Mouse (Mus musculus) limb, embryonic 12.5 days (tissue): Measurements from ENCODE around the gene Ablim1. TPM values are rescaled to one million over a fixed set of nuclear protein-coding genes. Genes with fewer than 3 reads are reported as not detected.
A peak's percentile ranks its signal among the peaks of the same experiment; 100 is the strongest.

ENCODE experiments used
- ATAC-seq: fragments of 200-750 bp; cut with Nextera tagmentation; 2 replicates; pipeline ENCODE4 v1.8.0; 2017; ENCODE audit warnings: low read depth, moderate TSS enrichment; ENCODE audit not compliant: insufficient number of reproducible peaks, insufficient read depth, low FRiP score, low TSS enrichment
- H3K27ac ChIP-seq: fragments of 300-500 bp; sonication (generic); 2 replicates; pipeline ENCODE4 v1.5.1; 2016; ENCODE audit warnings: mild to moderate bottlenecking, moderate library complexity
- H3K27me3 ChIP-seq: fragments of 300-500 bp; sonication (generic); 2 replicates; pipeline ENCODE4 v1.6.1; 2016; ENCODE audit warnings: mild to moderate bottlenecking, moderate library complexity
- H3K36me3 ChIP-seq: fragments of 300-500 bp; sonication (generic); 2 replicates; pipeline ENCODE4 v1.6.1; 2016; ENCODE audit warnings: mild to moderate bottlenecking, moderate library complexity
- H3K4me1 ChIP-seq: fragments of 300-500 bp; sonication (generic); replicated peaks from 2 replicates; pipeline ENCODE4 v1.6.1; 2016
- H3K4me2 ChIP-seq: fragments of 300-500 bp; sonication (generic); 2 replicates; pipeline ENCODE4 v1.6.1; 2016; ENCODE audit warnings: mild to moderate bottlenecking, moderate library complexity
- H3K4me3 ChIP-seq: fragments of 300-500 bp; sonication (generic); replicated peaks from 2 replicates; pipeline ENCODE4 v1.5.1; 2016; ENCODE audit warnings: mild to moderate bottlenecking
- H3K9ac ChIP-seq: fragments of 300-500 bp; sonication (generic); replicated peaks from 2 replicates; pipeline ENCODE4 v1.6.1; 2016; ENCODE audit warnings: mild to moderate bottlenecking, moderate library complexity
- H3K9me3 ChIP-seq: fragments of 300-500 bp; sonication (generic); 2 replicates; pipeline ENCODE4 v1.6.1; 2016; ENCODE audit warnings: mild to moderate bottlenecking, moderate library complexity
- WGBS: fragments of 180-500 bp; shearing (Covaris S2); methylation state at CpG from one replicate; pipeline ENCODE4 v1.1.7; 2016; 5-methylcytosine and 5-hydroxymethylcytosine counted together
- polyA plus RNA-seq: library from polyadenylated mRNA; unstranded; fragments of >200 nt; fragmentation: Nextera tagmentation; extraction: Ambion mirVana; gene quantifications from 2 replicates; pipeline ENCODE4 v1.2.1, GENCODE M21; 2016

The Ablim1 gene
- polyA plus RNA-seq, 1 experiment from 2014 or later: 22.1 TPM

GRCm38 (mm10) chr19:57007291-57007690 lies 307.4 kb downstream of the Ablim1 start:
- H3K27ac ChIP-seq: no peak overlapping the region
- peak overlapping the region; percentile 94 for H3K4me2 ChIP-seq
- ATAC-seq: no peak
- H3K9me3 ChIP-seq: no peaks in the 10 kb centered on the region
- H3K27me3 ChIP-seq: peaks cover 42% of the 10 kb centered on the region
- H3K9ac ChIP-seq: no peak overlapping the region
- peaks cover 51% of the 10 kb centered on the region for H3K4me1 ChIP-seq
- H3K4me3 ChIP-seq: peak overlapping the region; percentile 55; the same call in 1 of the 2 replicates
- WGBS: 77% methylated on average over 16 of the region's 16 CpGs
- H3K36me3 ChIP-seq: no peaks in the 10 kb centered on the region

- Histone ChIP-seq H3K27ac (no peak overlapping the region), H3K4me2 (no peak overlapping the region), H3K27me3 (peaks cover 42% of the 10 kb centered on the region), H3K36me3 (no peaks in the 10 kb centered on the region), H3K9me3 (no peaks in the 10 kb centered on the region), H3K9ac (no peak overlapping the region), H3K4me3 (no peak overlapping the region), H3K4me1 (peaks cover 49% of the 10 kb centered on the region)
- WGBS: 65% methylated on average over 13 of the region's 13 CpGs
- no peak for ATAC-seq
Observed at GRCm38 (mm10) chr19:57006841-57007240, 307.9 kb downstream of the Ablim1 start.

GRCm38 (mm10) chr19:57005062-57005461 lies 309.7 kb downstream of the Ablim1 start:
- Histone ChIP-seq H3K9ac (no peak overlapping the region), H3K27me3 (peaks cover 42% of the 10 kb centered on the region), H3K27ac (no peak overlapping the region), H3K4me3 (no peak overlapping the region), H3K4me2 (no peak overlapping the region), H3K4me1 (peaks cover 41% of the 10 kb centered on the region), H3K36me3 (no peaks in the 10 kb centered on the region), H3K9me3 (no peaks in the 10 kb centered on the region)
- WGBS: 92% methylated on average over 4 of the region's 4 CpGs
- no peak for ATAC-seq

GRCm38 (mm10) chr19:57003460-57003810 lies 311.3 kb downstream of the Ablim1 start:
- Histone ChIP-seq H3K4me3 (no peak overlapping the region), H3K27me3 (peaks cover 26% of the 10 kb centered on the region), H3K9me3 (no peaks in the 10 kb centered on the region), H3K4me1 (peaks cover 42% of the 10 kb centered on the region), H3K4me2 (peak overlapping the region; percentile 1; the same call in 1 of the 2 replicates), H3K36me3 (no peaks in the 10 kb centered on the region), H3K9ac (no peak overlapping the region), H3K27ac (no peak overlapping the region)
- no peak for ATAC-seq
- WGBS: 20% methylated on average over 7 of the region's 7 CpGs

GRCm38 (mm10) chr19:57002741-57003459 lies 311.8 kb downstream of the Ablim1 start:
- Histone ChIP-seq H3K27me3 (peaks cover 21% of the 10 kb centered on the region), H3K4me2 (peak overlapping the region; percentile 1; the same call in 1 of the 2 replicates), H3K4me1 (peaks cover 42% of the 10 kb centered on the region), H3K9ac (no peak overlapping the region), H3K36me3 (no peaks in the 10 kb centered on the region), H3K9me3 (no peaks in the 10 kb centered on the region), H3K27ac (no peak overlapping the region), H3K4me3 (no peak overlapping the region)
- 58% methylated on average over 12 of the region's 12 CpGs for WGBS
- ATAC-seq: no peak

- no peak for ATAC-seq
- H3K9ac ChIP-seq: no peak overlapping the region
- H3K9me3 ChIP-seq: no peaks in the 10 kb centered on the region
- H3K4me2 ChIP-seq: no peak overlapping the region
- WGBS: 84% methylated on average over 4 of the region's 4 CpGs
- peaks cover 11% of the 10 kb centered on the region for H3K27me3 ChIP-seq
- no peaks in the 10 kb centered on the region for H3K36me3 ChIP-seq
- H3K4me3 ChIP-seq: no peak overlapping the region
- H3K27ac ChIP-seq: no peak overlapping the region
- H3K4me1 ChIP-seq: peaks cover 44% of the 10 kb centered on the region
Observed at GRCm38 (mm10) chr19:57001926-57002325, 312.8 kb downstream of the Ablim1 start.

- Histone ChIP-seq H3K27me3 (0 out of 2 replicates have a peak, but pooled peaks cover 3% of the 10 kb centered on the region), H3K4me2 (no peak overlapping the region), H3K27ac (no peak overlapping the region), H3K36me3 (no peaks in the 10 kb centered on the region), H3K9ac (no peak overlapping the region), H3K4me1 (peaks cover 51% of the 10 kb centered on the region), H3K4me3 (no peak overlapping the region), H3K9me3 (no peaks in the 10 kb centered on the region)
- WGBS: 88% methylated on average over 5 of the region's 5 CpGs
- ATAC-seq: no peak
Observed at GRCm38 (mm10) chr19:57000592-57000991, 314.1 kb downstream of the Ablim1 start.

- Histone ChIP-seq H3K4me3 (no peak overlapping the region), H3K27ac (0 out of 2 replicates have a peak overlapping the region, but pooled peaks have one; percentile 86), H3K36me3 (no peaks in the 10 kb centered on the region), H3K9ac (no peak overlapping the region), H3K4me1 (peaks cover 51% of the 10 kb centered on the region), H3K9me3 (no peaks in the 10 kb centered on the region), H3K4me2 (no peak overlapping the region), H3K27me3 (no peaks in the 10 kb centered on the region)
- no peak for ATAC-seq
- 65% methylated on average over 2 of the region's 2 CpGs for WGBS
Observed at GRCm38 (mm10) chr19:56999781-57000180, 314.9 kb downstream of the Ablim1 start.

GRCm38 (mm10) chr19:56998910-56999309 lies 315.8 kb downstream of the Ablim1 start:
- H3K9ac ChIP-seq: no peak overlapping the region
- no peaks in the 10 kb centered on the region for H3K9me3 ChIP-seq
- WGBS: 61% methylated on average over 2 of the region's 2 CpGs
- no peak overlapping the region for H3K4me2 ChIP-seq
- H3K4me1 ChIP-seq: peaks cover 55% of the 10 kb centered on the region
- H3K4me3 ChIP-seq: no peak overlapping the region
- ATAC-seq: no peak
- H3K27me3 ChIP-seq: no peaks in the 10 kb centered on the region
- no peaks in the 10 kb centered on the region for H3K36me3 ChIP-seq
- peak overlapping the region; percentile 86 for H3K27ac ChIP-seq

- peak overlapping the region; percentile 86 for H3K27ac ChIP-seq
- ATAC-seq: no peak
- 90% methylated on average over 4 of the region's 4 CpGs for WGBS
- H3K9ac ChIP-seq: no peak overlapping the region
- no peaks in the 10 kb centered on the region for H3K27me3 ChIP-seq
- no peak overlapping the region for H3K4me3 ChIP-seq
- H3K36me3 ChIP-seq: no peaks in the 10 kb centered on the region
- H3K4me2 ChIP-seq: no peak overlapping the region
- H3K4me1 ChIP-seq: peaks cover 51% of the 10 kb centered on the region
- no peaks in the 10 kb centered on the region for H3K9me3 ChIP-seq
Observed at GRCm38 (mm10) chr19:56998331-56998730, 316.4 kb downstream of the Ablim1 start.

GRCm38 (mm10) chr19:56997164-56997599 lies 317.5 kb downstream of the Ablim1 start:
- Histone ChIP-seq H3K27me3 (no peaks in the 10 kb centered on the region), H3K4me2 (peak overlapping the region; percentile 44), H3K27ac (peak overlapping the region; percentile 89), H3K36me3 (no peaks in the 10 kb centered on the region), H3K4me1 (peaks cover 46% of the 10 kb centered on the region), H3K9ac (peak overlapping the region; percentile 35; the same call in 1 of the 2 replicates), H3K4me3 (peak overlapping the region; percentile 18; the same call in 1 of the 2 replicates), H3K9me3 (no peaks in the 10 kb centered on the region)
- peak; percentile 88 for ATAC-seq
- WGBS: 3% methylated on average over 10 of the region's 10 CpGs

GRCm38 (mm10) chr19:56995441-56995840 lies 319.3 kb downstream of the Ablim1 start:
- Histone ChIP-seq H3K4me2 (no peak overlapping the region), H3K4me3 (no peak overlapping the region), H3K9me3 (no peaks in the 10 kb centered on the region), H3K4me1 (peaks cover 43% of the 10 kb centered on the region), H3K9ac (no peak overlapping the region), H3K36me3 (no peaks in the 10 kb centered on the region), H3K27me3 (no peaks in the 10 kb centered on the region), H3K27ac (no peak overlapping the region)
- WGBS: 81% methylated on average over 4 of the region's 4 CpGs
- ATAC-seq: no peak
